Mouse (Mus musculus) lung, postnatal 0 days (tissue): ENCODE results near the gene Il17rd.

ENCODE experiments used
- CTCF ChIP-seq: IDR thresholded peaks from 2 replicates; pipeline ENCODE4 v1.5.1; 2016; ENCODE audit warnings: antibody characterized with exemption, mild to moderate bottlenecking
- EP300 ChIP-seq: IDR thresholded peaks from 2 replicates; pipeline ENCODE4 v1.6.1; 2016; ENCODE audit warnings: antibody characterized with exemption, mild to moderate bottlenecking, control low read depth

DNA sequence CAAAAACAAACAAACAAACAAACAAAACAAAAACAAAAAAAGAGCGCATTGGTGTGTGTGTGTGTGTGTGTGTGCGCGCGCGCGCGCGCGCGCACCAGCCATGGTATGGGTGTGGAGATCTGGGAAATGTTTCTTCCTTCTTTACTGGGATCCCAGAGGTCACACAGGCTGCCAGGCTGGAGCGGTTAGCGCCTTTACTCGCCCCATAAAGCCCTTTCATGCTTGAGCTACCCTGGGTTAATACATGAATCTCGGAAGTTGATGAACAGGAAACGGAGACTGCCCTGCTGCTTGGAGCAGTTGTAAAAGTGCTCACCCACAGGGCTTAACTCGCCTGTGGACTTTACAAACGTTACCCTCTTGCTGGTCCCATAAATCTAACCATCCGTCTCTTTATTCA is 47.1 kb upstream of the Il17rd start:
- no peak for TF ChIP-seq EP300
- TF ChIP-seq CTCF: no peak
